ENCODE assay signal across 21 mouse cellular contexts in genomic region chr17:25970954-25971707, GRCm38 (mm10). TPM values are rescaled to one million over a fixed set of nuclear protein-coding genes. Genes with fewer than 3 reads are reported as not detected.
DNase-seq lines count a peak whose midpoint lies in the region; ATAC-seq and TF ChIP-seq lines count a peak whose summit lies in the region.
"Had no signal": no experiment of that assay in that cellular context is flagged by ENCODE, and none has a peak within 500 bp of the region (broad histone marks: within the 10 kb centered on the region; RNA-seq: fewer than 3 reads in every experiment).

No protein-coding gene starts in this region.

- peaks cover 31% of the 10 kb centered on the region for H3K4me1 ChIP-seq in cerebellum, adult 2 months (ENCODE audit: control insufficient read depth, insufficient read depth, low read length)
- H3K4me1 ChIP-seq in liver, embryonic 12.5 days: peaks cover 55% of the 10 kb centered on the region
- peaks cover 10% of the 10 kb centered on the region for H3K4me1 ChIP-seq in liver, embryonic 11.5 days (replicated peaks; ENCODE audit: control insufficient read depth, insufficient read depth, low read length)
- H3K4me1 ChIP-seq in CH12.LX (ENCODE audit: control insufficient read depth in 1 of 2, insufficient read depth in 2 of 2): peaks cover 20 to 52% of the 10 kb centered on the region in 2 experiments

- 0 out of 2 replicates have a peak, but pooled peaks cover 3% of the 10 kb centered on the region for H3K79me2 ChIP-seq in CH12.LX (replicated peaks; ENCODE audit: control insufficient read depth, extremely low read depth, insufficient read depth, poor library complexity, severe bottlenecking)

- TF ChIP-seq EP300 in CH12.LX (IDR thresholded peaks at IDR 0.05; ENCODE audit: low read length): no peak

- dilution Hi-C loops in CH12.LX (cut with MboI; ENCODE audit: extremely low pct_ligation_motif_present, extremely low pct_unique_long_range_greater_than_20kb, low sequenced_read_pairs): no loop called here

- TF ChIP-seq RAD21 in CH12.LX (IDR thresholded peaks at IDR 0.05; ENCODE audit: low read depth, low read length): no peak

- in situ Hi-C loops in CH12.LX (cut with MboI; ENCODE audit: low pct_ligation_motif_present, low pct_unique_long_range_greater_than_20kb, low sequenced_read_pairs): no loop called here

- no peak for TF ChIP-seq POLR2A in cerebellum, adult 2 months (IDR thresholded peaks at IDR 0.05; ENCODE audit: borderline replicate concordance, insufficient read depth, low read length)
- TF ChIP-seq POLR2A in CH12.LX (IDR thresholded peaks at IDR 0.05; ENCODE audit: low read depth, low read length): no peak

- H3K9ac ChIP-seq in liver, embryonic 12.5 days: 0 out of 2 replicates have a peak overlapping the region, but pooled peaks have one; percentile 3
- no peak overlapping the region for H3K9ac ChIP-seq in liver, embryonic 11.5 days (ENCODE audit: low read depth, low read length)
- 0 out of 2 replicates have a peak overlapping the region, but pooled peaks have one; percentile 23 for H3K9ac ChIP-seq in CH12.LX (ENCODE audit: insufficient read depth, low read depth)
- H3K9ac ChIP-seq: limb, embryonic 13.5 days; stomach, embryonic 15.5 days had no signal

- ATAC-seq in liver, embryonic 12.5 days: no peak
- no peak for ATAC-seq in liver, embryonic 11.5 days (replicated peaks; ENCODE audit: low FRiP score)

- peak overlapping the region; percentile 52 for H3K27ac ChIP-seq in cerebellum, adult 2 months (ENCODE audit: insufficient read depth, low read length)
- peak overlapping the region; percentile 66 for H3K27ac ChIP-seq in liver, embryonic 12.5 days
- H3K27ac ChIP-seq in liver, embryonic 11.5 days (ENCODE audit: low read depth, low read length): no peak overlapping the region
- peak overlapping the region; percentile 35; the same call in 1 of the 2 replicates for H3K27ac ChIP-seq in CH12.LX (ENCODE audit: insufficient read depth, low read depth)
- H3K27ac ChIP-seq: heart, embryonic 10.5 days; hindbrain, postnatal 0 days; limb, embryonic 13.5 days; stomach, embryonic 15.5 days had no signal

- no peaks in the 10 kb centered on the region for H3K27me3 ChIP-seq in cerebellum, adult 2 months (ENCODE audit: control insufficient read depth, insufficient read depth, low read length)
- no peaks in the 10 kb centered on the region for H3K27me3 ChIP-seq in liver, embryonic 12.5 days (replicated peaks)
- H3K27me3 ChIP-seq in liver, embryonic 11.5 days (replicated peaks; ENCODE audit: control insufficient read depth, insufficient read depth, low read length): no peaks in the 10 kb centered on the region
- no peaks in the 10 kb centered on the region for H3K27me3 ChIP-seq in CH12.LX (replicated peaks)
- H3K27me3 ChIP-seq: limb, embryonic 13.5 days; stomach, embryonic 15.5 days had no signal

- H3K9me3 ChIP-seq in liver, embryonic 12.5 days (replicated peaks): no peaks in the 10 kb centered on the region
- H3K9me3 ChIP-seq in liver, embryonic 11.5 days (ENCODE audit: control insufficient read depth, low read length): no peaks in the 10 kb centered on the region
- H3K9me3 ChIP-seq in CH12.LX (replicated peaks; ENCODE audit: low read length): no peaks in the 10 kb centered on the region
- H3K9me3 ChIP-seq: G1E; heart, embryonic 10.5 days; limb, embryonic 13.5 days; stomach, embryonic 15.5 days had no signal

- DNase-seq in cerebellum, adult 2 months: no peak
- DNase-seq in cerebellum, adult 8-10 months: no peak
- DNase-seq in liver, embryonic 11.5 days (ENCODE audit: low spot score): no peak
- peak; percentile 43 for DNase-seq in CH12.LX (ENCODE audit: extremely low read depth)
- peak; percentile 25 for DNase-seq in naive thymus-derived CD4-positive, alpha-beta T cell, adult 2 months (ENCODE audit: low read depth)
- no peak for DNase-seq in testis, postnatal 14 days (ENCODE audit: low spot score)
- DNase-seq in thymus, postnatal 14 days: no peak
- DNase-seq: adrenal gland, adult 2 months; cerebellum, adult 11 months; gastrocnemius, postnatal 10 days; heart, postnatal 14 days; lung, postnatal 10 days; right cerebral cortex, postnatal 25 days had no signal

- 49% methylated on average over 4 of the region's 4 CpGs for WGBS in cerebellum, adult 2 months
- WGBS in liver, embryonic 12.5 days (ENCODE audit: insufficient replicate concordance): 75% methylated on average over 4 of the region's 4 CpGs
- WGBS in liver, embryonic 11.5 days: 79% methylated on average over 4 of the region's 4 CpGs

- no peak overlapping the region for H3K4me2 ChIP-seq in liver, embryonic 12.5 days
- H3K4me2 ChIP-seq in liver, embryonic 11.5 days: no peak overlapping the region
- H3K4me2 ChIP-seq in CH12.LX (ENCODE audit: insufficient read depth, low read depth, poor library complexity, severe bottlenecking): peak overlapping the region; percentile 32; the same call in 1 of the 2 replicates
- H3K4me2 ChIP-seq: limb, embryonic 13.5 days; stomach, embryonic 15.5 days had no signal

- H3K4me3 ChIP-seq in cerebellum, adult 2 months (replicated peaks; ENCODE audit: insufficient read depth, low read depth, low read length): no peak overlapping the region
- no peak overlapping the region for H3K4me3 ChIP-seq in liver, embryonic 12.5 days
- H3K4me3 ChIP-seq in liver, embryonic 11.5 days (ENCODE audit: low read depth, low read length): no peak overlapping the region
- no peak overlapping the region for H3K4me3 ChIP-seq in CH12.LX (replicated peaks in 1 of 3; ENCODE audit: low read depth in 2 of 3, low read length in 2 of 3, poor library complexity in 1 of 3)
- H3K4me3 ChIP-seq: heart, embryonic 10.5 days; limb, embryonic 13.5 days; stomach, embryonic 15.5 days had no signal

- TF ChIP-seq CTCF in cerebellum, adult 2 months (IDR thresholded peaks at IDR 0.05; ENCODE audit: borderline replicate concordance, insufficient read depth, low read depth, low read length): no peak
- TF ChIP-seq CTCF in CH12.LX (conservative IDR thresholded peaks at IDR 0.05 in 1 of 2, IDR thresholded peaks at IDR 0.05 in 1 of 2; ENCODE audit: low read depth in 2 of 2, low read length in 2 of 2): no peak

- peaks cover 25% of the 10 kb centered on the region for H3K36me3 ChIP-seq in liver, embryonic 12.5 days
- no peaks in the 10 kb centered on the region for H3K36me3 ChIP-seq in liver, embryonic 11.5 days (ENCODE audit: control insufficient read depth, insufficient read depth, low read length)
- H3K36me3 ChIP-seq in CH12.LX (replicated peaks in 1 of 2; ENCODE audit: control insufficient read depth in 1 of 2, insufficient read depth in 1 of 2, low read length in 1 of 2): peaks cover 0 to 22% of the 10 kb centered on the region in 2 experiments
- H3K36me3 ChIP-seq: stomach, embryonic 15.5 days had no signal

TF ChIP-seq in CH12.LX, 34 proteins besides CTCF, POLR2A, EP300 and RAD21:
- TF ChIP-seq RCOR1 (conservative IDR thresholded peaks at IDR 0.05; ENCODE audit: low read depth, low read length) (no peak), KAT2A (IDR thresholded peaks at IDR 0.05; ENCODE audit: insufficient replicate concordance, low read length) (no peak), ZNF384 (IDR thresholded peaks at IDR 0.05; ENCODE audit: low read depth, low read length) (peak; percentile 71), JUN (IDR thresholded peaks at IDR 0.05; ENCODE audit: insufficient read depth, low read depth, low read length) (no peak), GABPA (IDR thresholded peaks at IDR 0.05; ENCODE audit: insufficient replicate concordance, low read depth, low read length) (no peak), IRF4 (IDR thresholded peaks at IDR 0.05; ENCODE audit: low read depth, low read length) (no peak), MAZ (IDR thresholded peaks at IDR 0.05; ENCODE audit: low read depth, low read length) (no peak), MEF2A (IDR thresholded peaks at IDR 0.05; ENCODE audit: borderline replicate concordance, low read depth, low read length) (no peak)

RNA-seq across cellular contexts. Expression of gene Capn15, which starts 14.5 kb away (rescaled TPM):
- 88.7 and 92.8 TPM in 2 replicates for polyA plus RNA-seq in cerebellum, adult 2 months (2012; rRNA removed)
- 20.4 and 21.3 TPM in 2 replicates for polyA plus RNA-seq in liver, embryonic 12.5 days (2016; fragmentation: Nextera tagmentation; extraction: Ambion mirVana)
- polyA plus RNA-seq in liver, embryonic 11.5 days (2014; fragmentation: Nextera tagmentation; extraction: Ambion mirVana): 23.0 and 27.4 TPM in 2 replicates
- 6.0 and 7.5 TPM in 2 replicates for total RNA-seq in CH12.LX (2012; rRNA removed)
- 1.5 and 2.1 TPM in 2 replicates for total RNA-seq in CH12.LX (2014; rRNA removed)
- 11.4 and 11.5 TPM in 2 replicates for polyA plus RNA-seq in CH12.LX (2012; ENCODE audit: insufficient read length, low read depth)

RNA-seq across cellular contexts. Expression of gene A930017K11Rik, which starts 18.8 kb away (rescaled TPM):
- polyA plus RNA-seq in cerebellum, adult 2 months (2012; rRNA removed): 13.4 and 14.0 TPM in 2 replicates
- polyA plus RNA-seq in liver, embryonic 12.5 days (2016; fragmentation: Nextera tagmentation; extraction: Ambion mirVana): 0.36 and 0.49 TPM in 2 replicates
- polyA plus RNA-seq in liver, embryonic 11.5 days (2014; fragmentation: Nextera tagmentation; extraction: Ambion mirVana): 0.68 and 0.85 TPM in 2 replicates
- total RNA-seq in CH12.LX (2012; rRNA removed) (not detected in 2 replicates), CH12.LX (2014; rRNA removed) (not detected in 2 replicates)
- polyA plus RNA-seq in CH12.LX (2012; ENCODE audit: insufficient read length, low read depth): not detected in 2 replicates
- total RNA-seq: adrenal gland, adult 2 months; G1E; gastrocnemius, postnatal 10 days; heart, postnatal 14 days had no signal
- polyA plus RNA-seq: embryonic facial prominence, embryonic 14.5 days; forebrain, embryonic 11.5 days had no signal

RNA-seq across cellular contexts. Expression of gene Nhlrc4, which starts 26.4 kb away (rescaled TPM):
- polyA plus RNA-seq in cerebellum, adult 2 months (2012; rRNA removed): 1.9 and 2.5 TPM in 2 replicates
- 5.0 and 7.3 TPM in 2 replicates for polyA plus RNA-seq in liver, embryonic 12.5 days (2016; fragmentation: Nextera tagmentation; extraction: Ambion mirVana)
- polyA plus RNA-seq in liver, embryonic 11.5 days (2014; fragmentation: Nextera tagmentation; extraction: Ambion mirVana): 0.85 and 1.4 TPM in 2 replicates
- total RNA-seq in CH12.LX (2012; rRNA removed): not detected in 2 replicates
- total RNA-seq in CH12.LX (2014; rRNA removed): not detected in 2 replicates
- polyA plus RNA-seq in CH12.LX (2012; ENCODE audit: insufficient read length, low read depth): not detected in 2 replicates
- total RNA-seq: adrenal gland, adult 2 months; gastrocnemius, postnatal 10 days had no signal
- polyA plus RNA-seq: adrenal gland, adult 2 months; limb, embryonic 13.5 days had no signal

RNA-seq across cellular contexts. Expression of gene Pigq, which starts 26.4 kb away (rescaled TPM):
- 170 and 191 TPM in 2 replicates for polyA plus RNA-seq in cerebellum, adult 2 months (2012; rRNA removed)
- polyA plus RNA-seq in liver, embryonic 12.5 days (2016; fragmentation: Nextera tagmentation; extraction: Ambion mirVana): 161 and 171 TPM in 2 replicates
- 137 and 139 TPM in 2 replicates for polyA plus RNA-seq in liver, embryonic 11.5 days (2014; fragmentation: Nextera tagmentation; extraction: Ambion mirVana)
- total RNA-seq in CH12.LX (2012; rRNA removed) (28.1 and 29.2 TPM in 2 replicates), CH12.LX (2014; rRNA removed) (15.1 and 18.5 TPM in 2 replicates)
- polyA plus RNA-seq in CH12.LX (2012; ENCODE audit: insufficient read length, low read depth): 75.0 and 97.2 TPM in 2 replicates

RNA-seq across cellular contexts. Expression of gene Rab40c, which starts 51.6 kb away (rescaled TPM):
- 70.0 and 74.6 TPM in 2 replicates for polyA plus RNA-seq in cerebellum, adult 2 months (2012; rRNA removed)
- 9.9 and 11.8 TPM in 2 replicates for polyA plus RNA-seq in liver, embryonic 12.5 days (2016; fragmentation: Nextera tagmentation; extraction: Ambion mirVana)
- polyA plus RNA-seq in liver, embryonic 11.5 days (2014; fragmentation: Nextera tagmentation; extraction: Ambion mirVana): 9.9 and 10.7 TPM in 2 replicates
- total RNA-seq in CH12.LX (2012; rRNA removed) (6.6 and 8.0 TPM in 2 replicates), CH12.LX (2014; rRNA removed) (7.9 and 9.2 TPM in 2 replicates)
- 14.4 and 14.8 TPM in 2 replicates for polyA plus RNA-seq in CH12.LX (2012; ENCODE audit: insufficient read length, low read depth)

Comparison
In these comparisons a context has a peak if more than half of its experiments do, and no peak if none do; other contexts are left out.
1. DNase-seq: peak in CH12.LX (single experiment) and naive thymus-derived CD4-positive, alpha-beta T cell, adult 2 months (single experiment); none in cerebellum, adult 2 months (0 of 2), cerebellum, adult 8-10 months (single experiment), liver, embryonic 11.5 days (single experiment), testis, postnatal 14 days (single experiment) and thymus, postnatal 14 days (single experiment).